Mouse (Mus musculus): ENCODE measurements at regions not wholly inside any gene's neighbourhood (a gene's known extent, or its start where the extent isn't known, plus 50 kb on each side); places are given as distances from the start of the nearest gene placed in this dataset.

GRCm38 (mm10) chr2:135525779-135526178 is 133.0 kb upstream of the Plcb4 start:
- ATAC-seq (ENCODE audit: insufficient read depth, low read depth) (no peak), DNase-seq (ENCODE audit: low spot score) (no peak)
- Histone ChIP-seq H3K4me1 (ENCODE audit: control insufficient read depth, insufficient read depth) (no peaks in the 10 kb centered on the region), H3K36me3 (replicated peaks; ENCODE audit: control insufficient read depth, insufficient read depth, low read length) (no peaks in the 10 kb centered on the region), H3K4me2 (ENCODE audit: low read depth, low read length) (no peak overlapping the region), H3K9ac (replicated peaks; ENCODE audit: low read depth, low read length) (no peak overlapping the region), H3K9me3 (replicated peaks; ENCODE audit: control insufficient read depth, low read length) (no peaks in the 10 kb centered on the region), H3K27me3 (ENCODE audit: control insufficient read depth, insufficient read depth, low read length) (no peaks in the 10 kb centered on the region), H3K4me3 (ENCODE audit: low read depth, low read length) (no peak overlapping the region), H3K27ac (ENCODE audit: low read depth) (no peak overlapping the region)
- TF ChIP-seq CTCF (IDR thresholded peaks at IDR 0.05; ENCODE audit: low read depth), result no peak
- TF ChIP-seq EP300 (IDR thresholded peaks at IDR 0.05; ENCODE audit: low read depth), result no peak
- 98% methylated on average over 1 of the region's 1 CpGs for WGBS

GRCm38 (mm10) chr2:135529619-135530018 is 129.2 kb upstream of the Plcb4 start:
- Histone ChIP-seq H3K4me1 (ENCODE audit: control insufficient read depth, insufficient read depth) (no peaks in the 10 kb centered on the region), H3K9me3 (replicated peaks; ENCODE audit: control insufficient read depth, low read length) (no peaks in the 10 kb centered on the region), H3K9ac (replicated peaks; ENCODE audit: low read depth, low read length) (no peak overlapping the region), H3K27ac (ENCODE audit: low read depth) (no peak overlapping the region), H3K27me3 (ENCODE audit: control insufficient read depth, insufficient read depth, low read length) (no peaks in the 10 kb centered on the region), H3K4me3 (ENCODE audit: low read depth, low read length) (no peak overlapping the region), H3K4me2 (ENCODE audit: low read depth, low read length) (no peak overlapping the region), H3K36me3 (replicated peaks; ENCODE audit: control insufficient read depth, insufficient read depth, low read length) (no peaks in the 10 kb centered on the region)
- TF ChIP-seq EP300 (IDR thresholded peaks at IDR 0.05; ENCODE audit: low read depth) (no peak), CTCF (IDR thresholded peaks at IDR 0.05; ENCODE audit: low read depth) (no peak)
- WGBS, result 77% methylated on average over 3 of the region's 3 CpGs
- no peak for ATAC-seq (ENCODE audit: insufficient read depth, low read depth)
- no peak for DNase-seq (ENCODE audit: low spot score)

GRCm38 (mm10) chr2:135536303-135536871 is 122.4 kb upstream of the Plcb4 start:
- H3K9ac ChIP-seq (replicated peaks; ENCODE audit: low read depth, low read length), result 0 out of 2 replicates have a peak overlapping the region, but pooled peaks have one; percentile 17
- H3K27me3 ChIP-seq (ENCODE audit: control insufficient read depth, insufficient read depth, low read length), result no peaks in the 10 kb centered on the region
- peak overlapping the region; percentile 54 for H3K4me2 ChIP-seq (ENCODE audit: low read depth, low read length)
- peak overlapping the region; percentile 20; the same call in 1 of the 2 replicates for H3K4me3 ChIP-seq (ENCODE audit: low read depth, low read length)
- 8% methylated on average over 11 of the region's 11 CpGs for WGBS
- peak overlapping the region; percentile 91 for H3K27ac ChIP-seq (ENCODE audit: low read depth)
- peak; percentile 80 for ATAC-seq (ENCODE audit: insufficient read depth, low read depth)
- H3K4me1 ChIP-seq (ENCODE audit: control insufficient read depth, insufficient read depth), result peaks cover 16% of the 10 kb centered on the region
- peak; percentile 54 for DNase-seq (ENCODE audit: low spot score)
- no peak for TF ChIP-seq EP300 (IDR thresholded peaks at IDR 0.05; ENCODE audit: low read depth)
- no peak for TF ChIP-seq CTCF (IDR thresholded peaks at IDR 0.05; ENCODE audit: low read depth)
- H3K9me3 ChIP-seq (replicated peaks; ENCODE audit: control insufficient read depth, low read length), result no peaks in the 10 kb centered on the region; the same call in 1 of the 2 replicates
- no peaks in the 10 kb centered on the region for H3K36me3 ChIP-seq (replicated peaks; ENCODE audit: control insufficient read depth, insufficient read depth, low read length)

- Histone ChIP-seq H3K27ac (ENCODE audit: low read depth) (peak overlapping the region; percentile 91), H3K4me2 (ENCODE audit: low read depth, low read length) (no peak overlapping the region), H3K9me3 (replicated peaks; ENCODE audit: control insufficient read depth, low read length) (no peaks in the 10 kb centered on the region; the same call in 1 of the 2 replicates), H3K9ac (replicated peaks; ENCODE audit: low read depth, low read length) (no peak overlapping the region), H3K4me3 (ENCODE audit: low read depth, low read length) (no peak overlapping the region), H3K36me3 (replicated peaks; ENCODE audit: control insufficient read depth, insufficient read depth, low read length) (no peaks in the 10 kb centered on the region), H3K27me3 (ENCODE audit: control insufficient read depth, insufficient read depth, low read length) (no peaks in the 10 kb centered on the region), H3K4me1 (ENCODE audit: control insufficient read depth, insufficient read depth) (peaks cover 16% of the 10 kb centered on the region)
- TF ChIP-seq EP300 (IDR thresholded peaks at IDR 0.05; ENCODE audit: low read depth) (no peak), CTCF (IDR thresholded peaks at IDR 0.05; ENCODE audit: low read depth) (no peak)
- 76% methylated on average over 2 of the region's 2 CpGs for WGBS
- no peak for ATAC-seq (ENCODE audit: insufficient read depth, low read depth)
- DNase-seq (ENCODE audit: low spot score), result no peak
Measured at GRCm38 (mm10) chr2:135538022-135538421, 120.8 kb upstream of the Plcb4 start.

- Histone ChIP-seq H3K4me3 (ENCODE audit: low read depth, low read length) (no peak overlapping the region), H3K4me2 (ENCODE audit: low read depth, low read length) (no peak overlapping the region), H3K27me3 (ENCODE audit: control insufficient read depth, insufficient read depth, low read length) (no peaks in the 10 kb centered on the region), H3K4me1 (ENCODE audit: control insufficient read depth, insufficient read depth) (peaks cover 12% of the 10 kb centered on the region), H3K9me3 (replicated peaks; ENCODE audit: control insufficient read depth, low read length) (no peaks in the 10 kb centered on the region; the same call in 1 of the 2 replicates), H3K9ac (replicated peaks; ENCODE audit: low read depth, low read length) (no peak overlapping the region), H3K27ac (ENCODE audit: low read depth) (no peak overlapping the region), H3K36me3 (replicated peaks; ENCODE audit: control insufficient read depth, insufficient read depth, low read length) (no peaks in the 10 kb centered on the region)
- WGBS, result 64% methylated on average over 2 of the region's 2 CpGs
- ATAC-seq (ENCODE audit: insufficient read depth, low read depth) (no peak), DNase-seq (ENCODE audit: low spot score) (no peak)
- no peak for TF ChIP-seq EP300 (IDR thresholded peaks at IDR 0.05; ENCODE audit: low read depth)
- no peak for TF ChIP-seq CTCF (IDR thresholded peaks at IDR 0.05; ENCODE audit: low read depth)
Measured at GRCm38 (mm10) chr2:135541058-135541457, 117.8 kb upstream of the Plcb4 start.

GRCm38 (mm10) chr2:135541930-135542329 is 116.9 kb upstream of the Plcb4 start:
- Histone ChIP-seq H3K9ac (replicated peaks; ENCODE audit: low read depth, low read length) (no peak overlapping the region), H3K27me3 (ENCODE audit: control insufficient read depth, insufficient read depth, low read length) (no peaks in the 10 kb centered on the region), H3K9me3 (replicated peaks; ENCODE audit: control insufficient read depth, low read length) (no peaks in the 10 kb centered on the region; the same call in 1 of the 2 replicates), H3K4me2 (ENCODE audit: low read depth, low read length) (no peak overlapping the region), H3K27ac (ENCODE audit: low read depth) (no peak overlapping the region), H3K4me3 (ENCODE audit: low read depth, low read length) (no peak overlapping the region), H3K36me3 (replicated peaks; ENCODE audit: control insufficient read depth, insufficient read depth, low read length) (no peaks in the 10 kb centered on the region), H3K4me1 (ENCODE audit: control insufficient read depth, insufficient read depth) (peaks cover 10% of the 10 kb centered on the region)
- no peak for ATAC-seq (ENCODE audit: insufficient read depth, low read depth)
- TF ChIP-seq EP300 (IDR thresholded peaks at IDR 0.05; ENCODE audit: low read depth) (no peak), CTCF (IDR thresholded peaks at IDR 0.05; ENCODE audit: low read depth) (no peak)
- no peak for DNase-seq (ENCODE audit: low spot score)

Data from heart, postnatal 0 days (tissue).